Mouse (Mus musculus) left cerebral cortex, adult 2 months (tissue): Measurements from ENCODE around the gene Prokr1. TPM values are rescaled to one million over a fixed set of nuclear protein-coding genes. Genes with fewer than 3 reads are reported as not detected.
"Not testable (repeated sequence)": the region's sequence is repeated elsewhere in the genome, so short reads cannot be mapped to it uniquely, and the experiment has no call there.

ENCODE experiments used
- DNase-seq, 2 experiments: peaks; one replicate each; pipeline ENCODE4 v3.0.0; 2021 to 2022; ENCODE audit warnings: low spot score in 2 of 2, mixed read lengths in 1 of 2; ENCODE audit errors: extremely low spot score in 1 of 2
- H3K27ac ChIP-seq: fragments of 200-600 bp; 2 replicates; pipeline ENCODE4 v1.8.1; 2022
- H3K4me3 ChIP-seq: fragments of 200-600 bp; 2 replicates; pipeline ENCODE4 v1.8.1; 2022
- CTCF ChIP-seq: fragments of 200-600 bp; IDR thresholded peaks from 2 replicates; pipeline ENCODE4 v1.8.1; 2022; ENCODE audit warnings: antibody characterized with exemption, mild to moderate bottlenecking, moderate library complexity
- intact Hi-C: fragments of 180-260 bp; cut with DNase I; formaldehyde crosslinking; loops from one replicate; pipeline ENCODE4 v1.15.1; 2025
- long read RNA-seq, 2 experiments: library from polyadenylated mRNA; stranded (forward); transcript quantifications; one replicate each; pipeline ENCODE4 v2.0.0; 2021; ENCODE audit warnings: borderline mapping rate in 2 of 2
- total RNA-seq, 2 experiments: library from RNA; stranded (reverse); gene quantifications; 2 replicates each; pipeline ENCODE4 v1.2.3; 2021

The Prokr1 gene
- total RNA-seq: under 1 TPM; 0.18 to 0.33 TPM
- long read RNA-seq, experiment 1: 0 reads
- long read RNA-seq, experiment 2: 0 reads

- no peak for DNase-seq
- H3K27ac ChIP-seq: no peak within 1 kb of the TSS
- H3K4me3 ChIP-seq: peak within 1 kb of the TSS; percentile 54
- TF ChIP-seq CTCF: no peak
- intact Hi-C loops: no loop called here
These were observed at the start of gene Prokr1 for GRCm38 (mm10) chr6:87590394-87591281. TSS of gene Prokr1 (minus strand) at chr6:87590743.

DNA sequence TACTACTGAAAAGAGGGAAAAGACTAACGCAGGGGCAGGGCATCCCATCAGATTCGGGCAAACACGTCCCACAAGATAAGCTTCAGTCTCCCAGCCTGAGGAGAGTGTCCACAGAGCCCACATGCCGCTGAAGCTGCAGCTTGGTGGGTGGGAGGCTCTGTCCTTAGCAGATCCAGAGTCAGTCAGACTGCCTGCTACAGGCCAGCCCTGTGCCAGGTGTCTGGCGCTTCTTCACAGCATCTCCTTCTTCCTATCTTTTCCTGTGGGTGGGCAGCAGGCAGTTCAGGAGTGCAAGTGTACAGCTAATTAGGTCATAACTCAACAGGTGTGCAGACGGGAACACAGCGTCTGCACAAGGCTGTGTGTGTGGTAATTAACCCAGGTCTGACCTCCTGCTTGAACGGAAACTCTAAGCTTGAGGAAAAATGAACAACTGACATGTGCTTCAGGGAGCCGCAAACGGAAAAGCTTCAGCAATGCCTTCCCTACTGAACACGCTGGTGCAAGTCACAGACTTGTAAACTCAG is 47.7 kb upstream of the Prokr1 start:
- no peak for TF ChIP-seq CTCF
- Histone ChIP-seq H3K4me3 (no peak overlapping the region), H3K27ac (no peak overlapping the region)
- no peak for DNase-seq
- intact Hi-C loops: no loop called here

- no peak for DNase-seq
- H3K27ac ChIP-seq: no peak overlapping the region
- no peak for TF ChIP-seq CTCF
- intact Hi-C loops: no loop called here
- no peak overlapping the region for H3K4me3 ChIP-seq
These were observed 41.6 kb upstream of the Prokr1 start for GRCm38 (mm10) chr6:87632176-87632575.

- H3K4me3 ChIP-seq, intact Hi-C loops, H3K27ac ChIP-seq, DNase-seq: not testable (repeated sequence)
These were observed 38.4 kb upstream of the Prokr1 start for GRCm38 (mm10) chr6:87628936-87629335.

DNA sequence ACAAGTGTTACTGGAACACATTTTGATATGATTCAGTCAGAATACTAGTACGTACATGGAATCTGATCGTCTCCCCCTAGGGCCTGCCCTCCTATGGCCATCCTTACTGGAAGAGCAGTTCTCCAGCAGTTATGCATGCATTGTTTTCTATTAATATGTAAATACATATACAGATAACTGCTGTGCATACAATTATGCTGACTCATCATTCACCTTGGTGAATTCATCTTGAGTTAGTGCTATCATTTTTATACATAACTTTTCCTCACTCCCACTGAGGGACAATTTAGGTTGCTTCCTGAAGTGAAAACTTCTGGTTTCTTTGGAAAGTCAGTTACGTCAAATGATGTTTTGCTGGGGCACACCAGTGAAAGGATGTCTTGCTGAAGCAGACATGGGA is 32.6 kb upstream of the Prokr1 start:
- intact Hi-C loops: no loop called here
- TF ChIP-seq CTCF: no peak
- DNase-seq: no peak
- no peak overlapping the region for H3K27ac ChIP-seq
- no peak overlapping the region for H3K4me3 ChIP-seq

DNA sequence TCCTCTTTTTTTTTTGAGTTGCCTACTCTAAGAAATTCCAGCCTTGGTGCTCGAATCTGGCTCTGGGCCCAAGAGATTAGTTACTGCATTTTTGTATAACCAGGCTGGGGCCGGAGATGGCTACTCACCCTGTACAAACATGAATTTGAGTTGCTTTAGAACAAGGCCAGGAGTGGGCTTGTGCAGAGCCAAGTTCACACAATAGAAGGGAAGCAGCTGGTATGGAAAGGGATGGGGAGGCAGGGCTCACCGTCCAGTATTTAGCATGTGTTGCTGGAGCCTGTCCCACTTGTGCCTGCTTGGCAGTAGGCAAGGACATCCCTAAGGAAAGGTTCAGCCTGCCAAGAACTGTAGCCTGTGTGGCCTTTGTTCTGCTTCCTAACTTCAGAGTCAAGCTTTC is 30.7 kb upstream of the Prokr1 start:
- TF ChIP-seq CTCF: no peak
- no peak for DNase-seq
- Histone ChIP-seq H3K27ac (no peak overlapping the region), H3K4me3 (no peak overlapping the region)
- intact Hi-C loops: no loop called here

DNA sequence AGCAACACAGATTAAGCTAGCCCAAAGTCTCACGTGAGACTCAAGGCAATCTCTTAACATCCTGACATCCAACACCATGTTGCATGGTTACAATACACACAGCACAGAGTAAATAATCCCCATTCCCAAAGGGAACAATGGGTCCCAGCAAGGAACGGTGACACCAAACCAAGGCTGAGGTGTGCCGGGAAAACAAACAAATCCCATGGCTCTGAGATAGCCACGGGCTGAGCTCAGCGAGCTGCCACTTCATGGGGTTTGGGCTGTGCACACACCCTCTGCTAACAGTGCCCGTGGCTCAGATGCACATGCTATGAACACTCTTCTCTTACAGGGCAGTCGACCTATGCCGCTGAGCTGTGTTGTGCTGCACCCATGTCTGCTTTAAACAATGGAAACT is 27.5 kb upstream of the Prokr1 start:
- no peak for DNase-seq
- intact Hi-C loops: loop anchor here (5.0 kb wide), 1 partner anchor 44 kb away; no protein-coding TSS in a partner anchor
- no peak overlapping the region for H3K27ac ChIP-seq
- TF ChIP-seq CTCF: no peak
- no peak overlapping the region for H3K4me3 ChIP-seq

GRCm38 (mm10) chr6:87615696-87616083 is 25.1 kb upstream of the Prokr1 start:
- no peak overlapping the region for H3K27ac ChIP-seq
- intact Hi-C loops: loop anchor here (5.0 kb wide), 1 partner anchor 47 kb away; no protein-coding TSS in a partner anchor
- TF ChIP-seq CTCF: no peak
- DNase-seq: no peak
- no peak overlapping the region for H3K4me3 ChIP-seq

- H3K27ac ChIP-seq: no peak overlapping the region
These were observed 24.5 kb upstream of the Prokr1 start for GRCm38 (mm10) chr6:87614794-87615695.

GRCm38 (mm10) chr6:87599825-87600224 is 9.3 kb upstream of the Prokr1 start:
- intact Hi-C loops: no loop called here
- Histone ChIP-seq H3K27ac (no peak overlapping the region), H3K4me3 (no peak overlapping the region)
- TF ChIP-seq CTCF: no peak
- no peak for DNase-seq

More at GRCm38 (mm10) chr6:87614794-87615695, 24.5 kb upstream of the Prokr1 start:
- intact Hi-C loops: loop anchor here (5.0 kb wide), 1 partner anchor 47 kb away; no protein-coding TSS in a partner anchor
- H3K4me3 ChIP-seq: no peak overlapping the region
- TF ChIP-seq CTCF: peak; percentile 35
- DNase-seq: no peak

- no peak overlapping the region for H3K4me3 ChIP-seq
- TF ChIP-seq CTCF: no peak
- DNase-seq: no peak
- H3K27ac ChIP-seq: no peak overlapping the region
- intact Hi-C loops: no loop called here
These were observed 6.7 kb upstream of the Prokr1 start for GRCm38 (mm10) chr6:87597116-87597833.
